Mouse (Mus musculus) megakaryocyte, embryonic 14.5 days (primary cell): ENCODE measurements around the gene Npdc1. TPM values are rescaled to one million over a fixed set of nuclear protein-coding genes. Genes with fewer than 3 reads are reported as not detected.
A peak's percentile ranks its signal among the peaks of the same experiment; 100 is the strongest.

Source experiments
- H3K27me3 ChIP-seq: replicated peaks from 2 replicates; pipeline ENCODE3; 2012; ENCODE audit warnings: inconsistent platforms
- H3K36me3 ChIP-seq: replicated peaks from 2 replicates; pipeline ENCODE3; 2012; ENCODE audit warnings: low read length, inconsistent platforms, mixed read lengths
- H3K4me1 ChIP-seq: 2 replicates; pipeline ENCODE4 v1.6.1; 2012; ENCODE audit warnings: inconsistent platforms
- H3K4me3 ChIP-seq: replicated peaks from 2 replicates; pipeline ENCODE3; 2012; ENCODE audit warnings: moderate library complexity, mild to moderate bottlenecking, inconsistent platforms
- H3K9me3 ChIP-seq: 2 replicates; pipeline ENCODE4 v1.6.1; 2012; ENCODE audit warnings: inconsistent platforms
- FLI1 ChIP-seq: IDR thresholded peaks from 2 replicates; pipeline ENCODE4 v1.6.1; 2012; ENCODE audit warnings: low read length, inconsistent platforms, mixed read lengths
- GATA1 ChIP-seq: IDR thresholded peaks from 3 replicates; pipeline ENCODE4 v1.6.1; 2012; ENCODE audit warnings: mixed read lengths, low read length, inconsistent platforms, borderline replicate concordance
- polyA plus RNA-seq: library from polyadenylated mRNA; stranded (reverse); fragments of >175 nt; gene quantifications from 2 replicates; pipeline ENCODE4 v1.2.3, GENCODE M21; 2012; ENCODE audit warnings: low replicate concordance; ENCODE audit not compliant: insufficient read depth

Gene Npdc1
- polyA plus RNA-seq, 1 experiment = 3.9 TPM

- no peak overlapping the region for H3K4me3 ChIP-seq
- H3K4me1 ChIP-seq = peaks cover 19% of the 10 kb centered on the region
- peaks cover 2% of the 10 kb centered on the region for H3K27me3 ChIP-seq
- H3K9me3 ChIP-seq = no peaks in the 10 kb centered on the region
- peaks cover 34% of the 10 kb centered on the region for H3K36me3 ChIP-seq
- TF ChIP-seq GATA1 (no peak), FLI1 (no peak)
Observed at GRCm38 (mm10) chr2:25450853-25451647, 51.9 kb downstream of the Npdc1 start.

- Histone ChIP-seq H3K27me3 (peaks cover 3% of the 10 kb centered on the region), H3K4me1 (peaks cover 23% of the 10 kb centered on the region), H3K4me3 (no peak overlapping the region), H3K36me3 (peaks cover 27% of the 10 kb centered on the region), H3K9me3 (no peaks in the 10 kb centered on the region)
- TF ChIP-seq FLI1 = no peak
- no peak for TF ChIP-seq GATA1
Observed at GRCm38 (mm10) chr2:25452951-25453350, 53.8 kb downstream of the Npdc1 start.

- H3K4me1 ChIP-seq = peaks cover 43% of the 10 kb centered on the region
- H3K27me3 ChIP-seq = peaks cover 3% of the 10 kb centered on the region
- TF ChIP-seq GATA1 = no peak
- peaks cover 33% of the 10 kb centered on the region for H3K36me3 ChIP-seq
- no peaks in the 10 kb centered on the region for H3K9me3 ChIP-seq
- peak within 1 kb of the TSS; percentile 35 for H3K4me3 ChIP-seq
Observed at GRCm38 (mm10) chr2:25456205-25456953, 57.2 kb downstream of the Npdc1 start, which contains the start of gene Clic3. Clic3 (plus strand) TSS chr2:25456838.

GRCm38 (mm10) chr2:25457022-25457896 lies 58.1 kb downstream of the Npdc1 start:
- peaks cover 33% of the 10 kb centered on the region for H3K36me3 ChIP-seq
- peaks cover 3% of the 10 kb centered on the region for H3K27me3 ChIP-seq
- peaks cover 49% of the 10 kb centered on the region for H3K4me1 ChIP-seq
- no peak for TF ChIP-seq GATA1
- TF ChIP-seq FLI1 = no peak
- H3K9me3 ChIP-seq = no peaks in the 10 kb centered on the region
- no peak overlapping the region for H3K4me3 ChIP-seq

- no peak for TF ChIP-seq FLI1
- TF ChIP-seq GATA1 = no peak
- Histone ChIP-seq H3K4me1 (peaks cover 55% of the 10 kb centered on the region), H3K27me3 (peaks cover 3% of the 10 kb centered on the region), H3K4me3 (no peak overlapping the region), H3K36me3 (peaks cover 33% of the 10 kb centered on the region), H3K9me3 (no peaks in the 10 kb centered on the region)
Observed at GRCm38 (mm10) chr2:25458911-25459310, 59.8 kb downstream of the Npdc1 start.

Other genes starting within 250 kb of the Npdc1 start
- gene Nrarp, start 218.6 kb upstream of the Npdc1 start, polyA plus RNA-seq = 7.9 and 8.1 TPM in 2 replicates
- gene Tor4a, start 202.5 kb upstream of the Npdc1 start, polyA plus RNA-seq = 10.3 and 14.6 TPM in 2 replicates
- 22.9 and 24.0 TPM in 2 replicates for gene Nelfb, start 187.9 kb upstream of the Npdc1 start, polyA plus RNA-seq
- 0.08 and 1.5 TPM in 2 replicates for gene Stpg3, start 184.7 kb upstream of the Npdc1 start, polyA plus RNA-seq
- gene Fam166a, start 180.6 kb upstream of the Npdc1 start, polyA plus RNA-seq = not detected in 2 replicates
- gene Tubb4b, start 174.6 kb upstream of the Npdc1 start, polyA plus RNA-seq = 264 and 365 TPM in 2 replicates
- not detected in 2 replicates for gene Slc34a3, start 165.0 kb upstream of the Npdc1 start, polyA plus RNA-seq
- gene Rnf224, start 162.6 kb upstream of the Npdc1 start, polyA plus RNA-seq = not detected in 2 replicates
- gene Rnf208, start 157.1 kb upstream of the Npdc1 start, polyA plus RNA-seq = 3.8 and 7.6 TPM in 2 replicates
- gene Cysrt1, start 156.9 kb upstream of the Npdc1 start, polyA plus RNA-seq = not detected in 2 replicates
- 1.1 TPM in 1 of 2 replicates, not detected in the other for gene AL732309.1, start 152.5 kb upstream of the Npdc1 start, polyA plus RNA-seq
- 16.3 and 20.0 TPM in 2 replicates for gene Tmem203, start 143.9 kb upstream of the Npdc1 start, polyA plus RNA-seq
- 11.9 and 12.9 TPM in 2 replicates for gene Tprn, start 136.7 kb upstream of the Npdc1 start, polyA plus RNA-seq
- 34.6 and 160 TPM in 2 replicates for gene Ssna1, start 126.9 kb upstream of the Npdc1 start, polyA plus RNA-seq
- 3.1 and 14.8 TPM in 2 replicates for gene Anapc2, start 126.9 kb upstream of the Npdc1 start, polyA plus RNA-seq
- not detected in 2 replicates for gene Tmem210, start 111.2 kb upstream of the Npdc1 start, polyA plus RNA-seq
- not detected in 2 replicates for gene Lrrc26, start 109.4 kb upstream of the Npdc1 start, polyA plus RNA-seq
- not detected in 2 replicates for gene Grin1, start 80.2 kb upstream of the Npdc1 start, polyA plus RNA-seq
- gene Man1b1, start 67.0 kb upstream of the Npdc1 start, polyA plus RNA-seq = 4.4 and 13.9 TPM in 2 replicates
- gene Dpp7, start 43.0 kb upstream of the Npdc1 start, polyA plus RNA-seq = 4.3 and 4.4 TPM in 2 replicates
- gene Uap1l1, start 33.7 kb upstream of the Npdc1 start, polyA plus RNA-seq = 12.1 and 13.3 TPM in 2 replicates
- 26.7 and 29.9 TPM in 2 replicates for gene Sapcd2, start 27.0 kb upstream of the Npdc1 start, polyA plus RNA-seq
- 1.3 TPM in 1 of 2 replicates, not detected in the other for gene Entpd2, start 3.5 kb upstream of the Npdc1 start, polyA plus RNA-seq
- 4.3 TPM in 1 of 2 replicates, not detected in the other for gene Fut7, start 23.9 kb downstream of the Npdc1 start, polyA plus RNA-seq
- 13.1 and 24.3 TPM in 2 replicates for gene Abca2, start 29.4 kb downstream of the Npdc1 start, polyA plus RNA-seq
- not detected in 2 replicates for gene Clic3, start 57.5 kb downstream of the Npdc1 start, polyA plus RNA-seq
- 51.1 and 52.3 TPM in 2 replicates for gene Paxx, start 61.7 kb downstream of the Npdc1 start, polyA plus RNA-seq
- gene Ptgds, start 70.7 kb downstream of the Npdc1 start, polyA plus RNA-seq = not detected in 2 replicates
- gene Lcn12, start 94.6 kb downstream of the Npdc1 start, polyA plus RNA-seq = not detected in 2 replicates
- gene Fbxw5, start 101.4 kb downstream of the Npdc1 start, polyA plus RNA-seq = 46.2 and 91.1 TPM in 2 replicates
- 0.43 TPM in 1 of 2 replicates, not detected in the other for gene C8g, start 102.4 kb downstream of the Npdc1 start, polyA plus RNA-seq
- 0.78 and 7.0 TPM in 2 replicates for gene Traf2, start 147.6 kb downstream of the Npdc1 start, polyA plus RNA-seq
- gene Edf1, start 158.5 kb downstream of the Npdc1 start, polyA plus RNA-seq = 316 and 1,404 TPM in 2 replicates
- gene Mamdc4, start 175.5 kb downstream of the Npdc1 start, polyA plus RNA-seq = 0.75 TPM in 1 of 2 replicates, not detected in the other
- 4.7 TPM in 1 of 2 replicates, not detected in the other for gene Phpt1, start 175.9 kb downstream of the Npdc1 start, polyA plus RNA-seq
- gene Ajm1, start 182.4 kb downstream of the Npdc1 start, polyA plus RNA-seq = 0.44 and 0.85 TPM in 2 replicates
- gene Rabl6, start 209.2 kb downstream of the Npdc1 start, polyA plus RNA-seq = 36.6 and 58.2 TPM in 2 replicates
- gene Ccdc183, start 218.3 kb downstream of the Npdc1 start, polyA plus RNA-seq = 0.15 TPM in 1 of 2 replicates, not detected in the other
- gene Tmem141, start 222.7 kb downstream of the Npdc1 start, polyA plus RNA-seq = 0.94 TPM in 1 of 2 replicates, not detected in the other
- 0.49 TPM in 1 of 2 replicates, not detected in the other for gene Fcna, start 228.7 kb downstream of the Npdc1 start, polyA plus RNA-seq